Mouse (Mus musculus) neural tube, embryonic 13.5 days (tissue): Measurements from ENCODE around the gene Rdm1. TPM values are rescaled to one million over a fixed set of nuclear protein-coding genes. Genes with fewer than 3 reads are reported as not detected.
"Not testable (repeated sequence)": the region's sequence is repeated elsewhere in the genome, so short reads cannot be mapped to it uniquely, and the experiment has no call there.

Experiments used
- ATAC-seq: fragments of 200-750 bp; cut with Nextera tagmentation; 2 replicates; pipeline ENCODE4 v1.8.0; 2017; ENCODE audit warnings: low read depth, mild to moderate bottlenecking, moderate TSS enrichment, moderate library complexity
- H3K27ac ChIP-seq: fragments of 300-500 bp; sonication (generic); replicated peaks from 2 replicates; pipeline ENCODE4 v1.5.1; 2015; ENCODE audit warnings: moderate library complexity, mild to moderate bottlenecking, inconsistent platforms
- H3K27me3 ChIP-seq: fragments of 300-500 bp; sonication (generic); 2 replicates; pipeline ENCODE4 v1.6.1; 2015; ENCODE audit warnings: mild to moderate bottlenecking, inconsistent platforms
- H3K36me3 ChIP-seq: fragments of 300-500 bp; sonication (generic); 2 replicates; pipeline ENCODE4 v1.6.1; 2015; ENCODE audit warnings: mild to moderate bottlenecking, inconsistent platforms
- H3K4me1 ChIP-seq: fragments of 300-500 bp; sonication (generic); replicated peaks from 2 replicates; pipeline ENCODE4 v1.6.1; 2015; ENCODE audit warnings: inconsistent platforms
- H3K4me2 ChIP-seq: fragments of 300-500 bp; sonication (generic); 2 replicates; pipeline ENCODE4 v1.6.1; 2015; ENCODE audit warnings: inconsistent platforms, mild to moderate bottlenecking, moderate library complexity
- H3K4me3 ChIP-seq: fragments of 300-500 bp; sonication (generic); 2 replicates; pipeline ENCODE4 v1.5.1; 2015; ENCODE audit warnings: mild to moderate bottlenecking, inconsistent platforms
- H3K9ac ChIP-seq: fragments of 300-500 bp; sonication (generic); 2 replicates; pipeline ENCODE4 v1.6.1; 2015; ENCODE audit warnings: moderate library complexity, mild to moderate bottlenecking, inconsistent platforms
- H3K9me3 ChIP-seq: fragments of 300-500 bp; sonication (generic); 2 replicates; pipeline ENCODE4 v1.6.1; 2016; ENCODE audit warnings: inconsistent platforms
- WGBS: fragments of 180-500 bp; shearing (Covaris S2); methylation state at CpG from one replicate; pipeline ENCODE4 v1.1.7; 2015; 5-methylcytosine and 5-hydroxymethylcytosine counted together
- polyA plus RNA-seq: library from polyadenylated mRNA; unstranded; fragments of >200 nt; fragmentation: Nextera tagmentation; extraction: Ambion mirVana; gene quantifications from 2 replicates; pipeline ENCODE4 v1.2.1, GENCODE M21; 2015

Gene Rdm1
- polyA plus RNA-seq, 1 experiment from 2014 or later: 16.4 TPM

GRCm38 (mm10) chr11:101602491-101602890 is 24.5 kb upstream of the Rdm1 start:
- WGBS: 8% methylated on average over 3 of the region's 3 CpGs
- no peak for ATAC-seq
- no peaks in the 10 kb centered on the region for H3K36me3 ChIP-seq
- H3K4me3 ChIP-seq: no peak overlapping the region
- 0 out of 2 replicates have a peak, but pooled peaks cover 7% of the 10 kb centered on the region for H3K4me1 ChIP-seq
- no peak overlapping the region for H3K4me2 ChIP-seq
- no peak overlapping the region for H3K27ac ChIP-seq
- no peaks in the 10 kb centered on the region for H3K27me3 ChIP-seq
- H3K9me3 ChIP-seq: no peaks in the 10 kb centered on the region
- H3K9ac ChIP-seq: no peak overlapping the region

DNA sequence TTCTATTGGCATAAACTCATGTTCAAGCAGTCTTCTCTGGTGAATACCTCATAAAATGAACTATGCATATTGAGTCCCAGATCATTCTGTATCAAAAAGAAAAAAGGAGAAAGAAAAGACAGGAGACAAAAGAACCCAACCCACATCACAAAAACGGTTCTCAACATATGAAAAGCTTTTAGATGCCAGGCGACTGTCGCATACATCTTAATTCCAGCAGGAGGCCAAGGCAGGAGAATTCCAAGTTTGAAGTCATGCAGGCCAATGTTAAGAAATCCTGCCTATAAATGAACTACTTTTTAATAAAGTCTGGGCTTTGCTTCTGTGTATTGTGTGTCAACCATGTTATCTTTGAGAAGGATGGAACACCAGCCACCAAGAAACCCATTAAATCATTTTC is 22.9 kb upstream of the Rdm1 start:
- Histone ChIP-seq H3K9ac (no peak overlapping the region), H3K4me3 (peak overlapping the region; percentile 41)

GRCm38 (mm10) chr11:101604531-101605453 is 22.2 kb upstream of the Rdm1 start:
- not testable (repeated sequence) for H3K9me3 ChIP-seq, H3K4me1 ChIP-seq, H3K27me3 ChIP-seq, H3K36me3 ChIP-seq
- Histone ChIP-seq H3K9ac (peak overlapping the region; percentile 67), H3K27ac (peak overlapping the region; percentile 46; the same call in 1 of the 2 replicates), H3K4me2 (peak overlapping the region; percentile 60), H3K4me3 (peak overlapping the region; percentile 41)
- WGBS: 2% methylated on average over 30 of the region's 30 CpGs
- ATAC-seq: peak; percentile 83; the same call in 1 of the 2 replicates

More for the DNA sequence above, 22.9 kb upstream of the Rdm1 start:
- Histone ChIP-seq H3K27me3 (no peaks in the 10 kb centered on the region), H3K4me1 (0 out of 2 replicates have a peak, but pooled peaks cover 7% of the 10 kb centered on the region), H3K9me3 (no peaks in the 10 kb centered on the region), H3K36me3 (no peaks in the 10 kb centered on the region), H3K27ac (no peak overlapping the region; the same call in 1 of the 2 replicates), H3K4me2 (peak overlapping the region; percentile 60)
- ATAC-seq: no peak
- 0% methylated on average over 3 of the region's 3 CpGs for WGBS

DNA sequence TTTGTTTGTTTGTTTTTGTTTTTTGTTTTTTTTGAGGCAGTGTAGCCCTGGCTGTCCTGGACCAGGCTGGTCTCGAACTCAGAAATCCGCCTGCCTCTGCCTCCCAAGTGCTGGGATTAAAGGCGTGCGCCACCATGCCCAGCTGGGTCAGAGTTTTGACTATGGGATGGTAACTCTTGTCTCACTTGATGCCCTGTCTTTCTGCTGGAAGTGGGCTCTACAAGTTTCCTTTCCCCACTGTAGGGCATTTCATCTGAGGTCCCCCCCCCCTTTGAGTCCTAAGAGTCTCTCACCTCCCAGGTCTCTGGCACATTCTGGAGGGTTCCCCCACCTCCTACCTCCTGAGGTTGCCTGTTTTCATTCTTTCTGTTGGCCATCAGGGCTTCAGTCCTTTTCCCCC is 19.9 kb upstream of the Rdm1 start:
- H3K9me3 ChIP-seq, H3K4me1 ChIP-seq, H3K4me3 ChIP-seq, H3K9ac ChIP-seq, ATAC-seq, H3K27ac ChIP-seq, H3K27me3 ChIP-seq, H3K36me3 ChIP-seq, H3K4me2 ChIP-seq: not testable (repeated sequence)
- 87% methylated on average over 4 of the region's 4 CpGs for WGBS

DNA sequence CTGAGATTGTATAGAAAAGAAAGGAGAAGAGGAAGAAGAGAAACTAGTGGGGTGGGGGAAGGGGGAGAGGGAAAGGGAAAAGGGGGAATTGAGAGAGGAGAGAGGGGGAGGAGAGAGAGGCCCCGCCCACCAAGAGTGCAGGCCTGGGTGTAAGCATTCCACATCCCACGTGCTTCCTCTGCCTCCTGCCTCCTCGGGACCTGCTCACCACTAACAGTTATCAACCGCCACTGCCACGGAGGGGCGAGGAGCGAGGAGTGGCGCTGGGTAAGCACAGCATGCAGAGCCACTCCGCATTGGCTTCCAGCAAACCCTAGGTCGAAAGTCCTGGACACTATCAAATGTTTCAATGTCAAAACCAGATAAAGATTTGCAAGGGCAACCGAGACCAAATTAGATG is 16.6 kb upstream of the Rdm1 start:
- 45% methylated on average over 11 of the region's 11 CpGs for WGBS
- ATAC-seq: no peak
- H3K9ac ChIP-seq: no peak overlapping the region
- no peak overlapping the region for H3K4me2 ChIP-seq
- H3K27me3 ChIP-seq: no peaks in the 10 kb centered on the region
- H3K36me3 ChIP-seq: no peaks in the 10 kb centered on the region
- no peak overlapping the region for H3K4me3 ChIP-seq
- no peak overlapping the region for H3K27ac ChIP-seq
- no peaks in the 10 kb centered on the region for H3K9me3 ChIP-seq
- H3K4me1 ChIP-seq: no peaks in the 10 kb centered on the region

- 82% methylated on average over 6 of the region's 6 CpGs for WGBS
- no peak overlapping the region for H3K4me2 ChIP-seq
- ATAC-seq: no peak
- no peaks in the 10 kb centered on the region for H3K36me3 ChIP-seq
- H3K4me3 ChIP-seq: no peak overlapping the region
- peaks cover 17% of the 10 kb centered on the region for H3K4me1 ChIP-seq
- no peaks in the 10 kb centered on the region for H3K9me3 ChIP-seq
- no peaks in the 10 kb centered on the region for H3K27me3 ChIP-seq
- no peak overlapping the region for H3K27ac ChIP-seq
- no peak overlapping the region for H3K9ac ChIP-seq
These were observed 13.4 kb upstream of the Rdm1 start for GRCm38 (mm10) chr11:101613596-101613995.

GRCm38 (mm10) chr11:101614116-101614515 is 12.9 kb upstream of the Rdm1 start:
- Histone ChIP-seq H3K4me2 (no peak overlapping the region), H3K4me3 (no peak overlapping the region), H3K4me1 (peaks cover 17% of the 10 kb centered on the region), H3K36me3 (no peaks in the 10 kb centered on the region), H3K27me3 (no peaks in the 10 kb centered on the region), H3K9ac (no peak overlapping the region), H3K9me3 (no peaks in the 10 kb centered on the region), H3K27ac (no peak overlapping the region)
- WGBS: 73% methylated on average over 4 of the region's 4 CpGs
- ATAC-seq: no peak

- H3K27me3 ChIP-seq: no peaks in the 10 kb centered on the region
- H3K9me3 ChIP-seq: no peaks in the 10 kb centered on the region
- no peak overlapping the region for H3K27ac ChIP-seq
- no peak for ATAC-seq
- no peak overlapping the region for H3K4me2 ChIP-seq
- 79% methylated on average over 6 of the region's 6 CpGs for WGBS
- no peak overlapping the region for H3K9ac ChIP-seq
- no peak overlapping the region for H3K4me3 ChIP-seq
- peaks cover 17% of the 10 kb centered on the region for H3K4me1 ChIP-seq
- no peaks in the 10 kb centered on the region for H3K36me3 ChIP-seq
These were observed 11.6 kb upstream of the Rdm1 start for GRCm38 (mm10) chr11:101615380-101615779.

- Histone ChIP-seq H3K27me3 (no peaks in the 10 kb centered on the region), H3K36me3 (no peaks in the 10 kb centered on the region), H3K4me2 (no peak overlapping the region), H3K9ac (no peak overlapping the region), H3K9me3 (no peaks in the 10 kb centered on the region), H3K4me3 (no peak overlapping the region), H3K27ac (no peak overlapping the region), H3K4me1 (peaks cover 17% of the 10 kb centered on the region)
- no peak for ATAC-seq
- 93% methylated on average over 8 of the region's 8 CpGs for WGBS
These were observed 10.9 kb upstream of the Rdm1 start for GRCm38 (mm10) chr11:101616104-101616503.

GRCm38 (mm10) chr11:101616948-101617767 is 9.8 kb upstream of the Rdm1 start:
- peak overlapping the region; percentile 56 for H3K27ac ChIP-seq
- WGBS: 21% methylated on average over 18 of the region's 18 CpGs
- H3K27me3 ChIP-seq: no peaks in the 10 kb centered on the region
- peak overlapping the region; percentile 22; the same call in 1 of the 2 replicates for H3K9ac ChIP-seq
- H3K4me1 ChIP-seq: peaks cover 17% of the 10 kb centered on the region
- H3K4me3 ChIP-seq: no peak overlapping the region
- ATAC-seq: peak; percentile 58; the same call in 1 of the 2 replicates
- H3K9me3 ChIP-seq: no peaks in the 10 kb centered on the region
- no peaks in the 10 kb centered on the region for H3K36me3 ChIP-seq
- H3K4me2 ChIP-seq: peak overlapping the region; percentile 39

DNA sequence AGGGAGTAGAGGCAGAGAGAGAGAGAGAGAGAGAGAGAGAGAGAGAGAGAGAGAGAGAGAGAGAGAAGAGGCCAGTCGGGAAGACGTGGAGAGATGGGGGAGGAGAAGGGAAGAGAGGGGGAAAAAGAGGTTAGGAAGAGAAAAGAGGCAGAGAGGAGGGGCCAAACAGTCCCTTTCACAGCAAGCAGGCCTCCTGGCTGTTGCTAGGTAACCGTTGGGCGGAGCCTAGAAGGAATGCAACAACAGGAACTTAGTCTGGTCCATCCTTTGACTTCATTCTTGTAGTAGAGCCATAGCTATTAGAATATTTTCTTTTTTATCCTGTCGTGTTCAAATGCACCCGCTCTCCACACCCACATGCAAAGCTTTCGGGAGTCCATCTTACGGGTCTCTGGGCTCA is 9.1 kb upstream of the Rdm1 start:
- ATAC-seq: peak; percentile 77; the same call in 1 of the 2 replicates
- 4% methylated on average over 8 of the region's 8 CpGs for WGBS
- peak overlapping the region; percentile 56 for H3K27ac ChIP-seq

GRCm38 (mm10) chr11:101618596-101618995 is 8.4 kb upstream of the Rdm1 start:
- 61% methylated on average over 3 of the region's 3 CpGs for WGBS
- Histone ChIP-seq H3K9ac (no peak overlapping the region), H3K4me2 (no peak overlapping the region), H3K27me3 (no peaks in the 10 kb centered on the region), H3K27ac (no peak overlapping the region), H3K4me1 (peaks cover 17% of the 10 kb centered on the region), H3K4me3 (no peak overlapping the region), H3K36me3 (no peaks in the 10 kb centered on the region), H3K9me3 (no peaks in the 10 kb centered on the region)
- ATAC-seq: no peak

More for the DNA sequence above, 9.1 kb upstream of the Rdm1 start:
- H3K9me3 ChIP-seq: no peaks in the 10 kb centered on the region
- H3K36me3 ChIP-seq: no peaks in the 10 kb centered on the region
- peaks cover 17% of the 10 kb centered on the region for H3K4me1 ChIP-seq
- H3K4me3 ChIP-seq: peak overlapping the region; percentile 5; the same call in 1 of the 2 replicates
- peak overlapping the region; percentile 39 for H3K4me2 ChIP-seq
- H3K9ac ChIP-seq: no peak overlapping the region
- H3K27me3 ChIP-seq: no peaks in the 10 kb centered on the region
